In the genomic region with DNA sequence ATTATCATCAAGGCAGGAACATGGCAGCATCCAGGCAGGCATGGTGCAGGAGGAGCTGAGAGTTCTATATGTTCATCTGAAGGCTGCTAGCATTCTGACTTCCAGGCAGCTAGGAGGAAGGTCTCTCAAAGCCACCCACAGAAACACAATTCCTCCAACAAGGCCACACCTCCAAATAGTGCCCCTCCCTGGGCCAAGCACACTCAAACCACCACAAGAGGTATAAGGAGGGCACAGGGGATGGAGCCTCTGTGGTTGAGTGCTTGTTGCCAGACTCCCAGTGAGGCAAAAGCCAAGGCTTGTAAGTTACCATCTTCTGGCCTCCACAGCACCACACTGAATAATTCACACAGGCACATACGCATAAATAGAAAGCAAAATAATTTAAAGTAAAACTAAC, we compare ENCODE assay signal across 24 mouse cellular contexts. TPM values are rescaled to one million over a fixed set of nuclear protein-coding genes. Genes with fewer than 3 reads are reported as not detected.
DNase-seq lines count a peak whose midpoint lies in the region; ATAC-seq lines count a peak whose summit lies in the region.
"Had no signal": no experiment of that assay in that cellular context is flagged by ENCODE, and none has a peak within 500 bp of the region (broad histone marks: within the 10 kb centered on the region; RNA-seq: fewer than 3 reads in every experiment).

No protein-coding gene starts in this region.

- 95% methylated on average over 1 of the region's 1 CpGs for WGBS in lung, embryonic 16.5 days
- WGBS in midbrain, embryonic 11.5 days = 100% methylated on average over 1 of the region's 1 CpGs
- 93% methylated on average over 1 of the region's 1 CpGs for WGBS in midbrain, embryonic 16.5 days

- peak; percentile 51; the same call in 1 of the 2 replicates for ATAC-seq in frontal cortex, adult (ENCODE audit: low TSS enrichment)
- ATAC-seq in lung, embryonic 16.5 days (ENCODE audit: low read depth) = peak; percentile 45; the same call in 1 of the 2 replicates
- no peak for ATAC-seq in midbrain, embryonic 11.5 days (ENCODE audit: low FRiP score)
- ATAC-seq in midbrain, embryonic 16.5 days = no peak
- ATAC-seq: activated CD4-positive, CD25-positive, alpha-beta regulatory T cell, adult 4 months; CD4-positive, CD25-positive, alpha-beta regulatory T cell, adult 4 months; forebrain, embryonic 13.5 days; Patski had no signal

- DNase-seq in frontal cortex, postnatal 10 days (ENCODE audit: low spot score in 2 of 2) = no peak
- no peak for DNase-seq in lung, postnatal 10 days
- peak; percentile 12 for DNase-seq in midbrain, embryonic 11.5 days (ENCODE audit: low spot score, missing footprints)
- no peak for DNase-seq in spleen, postnatal 10 days (ENCODE audit: low spot score in 2 of 2)
- DNase-seq: adrenal gland, adult 8-10 months; adrenal gland, postnatal 14 days; adrenal gland, postnatal 36 days; B cell, adult 2 months; cerebellum, adult 11-12 months; cerebellum, adult 2 months; cerebellum, adult 9-10 months; cerebellum, postnatal 10 days; cerebellum, postnatal 25 days had no signal

- no peak overlapping the region for H3K4me2 ChIP-seq in lung, embryonic 16.5 days (ENCODE audit: low read depth, low read length)
- H3K4me2 ChIP-seq in midbrain, embryonic 11.5 days = no peak overlapping the region
- no peak overlapping the region for H3K4me2 ChIP-seq in midbrain, embryonic 16.5 days (ENCODE audit: low read length)
- H3K4me2 ChIP-seq: embryonic facial prominence, embryonic 12.5 days; forebrain, embryonic 13.5 days had no signal

- no peaks in the 10 kb centered on the region for H3K9me3 ChIP-seq in lung, embryonic 16.5 days (ENCODE audit: control insufficient read depth, low read length)
- H3K9me3 ChIP-seq in midbrain, embryonic 11.5 days (ENCODE audit: control insufficient read depth, low read length) = no peaks in the 10 kb centered on the region
- H3K9me3 ChIP-seq in midbrain, embryonic 16.5 days (replicated peaks; ENCODE audit: control insufficient read depth, low read length, poor library complexity, severe bottlenecking) = no peaks in the 10 kb centered on the region
- H3K9me3 ChIP-seq: embryonic facial prominence, embryonic 10.5 days; embryonic facial prominence, embryonic 12.5 days; forebrain, embryonic 13.5 days; G1E had no signal

- H3K4me3 ChIP-seq in lung, embryonic 16.5 days (ENCODE audit: low read length) = no peak overlapping the region
- no peak overlapping the region for H3K4me3 ChIP-seq in midbrain, embryonic 11.5 days (ENCODE audit: low read depth, low read length)
- H3K4me3 ChIP-seq in midbrain, embryonic 16.5 days (ENCODE audit: low read depth, low read length) = no peak overlapping the region
- H3K4me3 ChIP-seq: embryonic facial prominence, embryonic 10.5 days; embryonic facial prominence, embryonic 12.5 days; forebrain, embryonic 13.5 days had no signal

- H3K4me1 ChIP-seq in lung, embryonic 16.5 days (replicated peaks; ENCODE audit: control insufficient read depth, insufficient read depth, low read length) = peaks cover 4% of the 10 kb centered on the region
- peaks cover under 1% of the 10 kb centered on the region; the same call in 1 of the 2 replicates for H3K4me1 ChIP-seq in midbrain, embryonic 11.5 days (ENCODE audit: control insufficient read depth, insufficient read depth, low read length)
- peaks cover 8% of the 10 kb centered on the region; the same call in 1 of the 2 replicates for H3K4me1 ChIP-seq in midbrain, embryonic 16.5 days (ENCODE audit: control insufficient read depth, insufficient read depth, low read length)

- no peak overlapping the region for H3K27ac ChIP-seq in lung, embryonic 16.5 days (ENCODE audit: low read length)
- H3K27ac ChIP-seq in midbrain, embryonic 11.5 days (ENCODE audit: low read depth, low read length) = no peak overlapping the region
- H3K27ac ChIP-seq in midbrain, embryonic 16.5 days (ENCODE audit: low read length) = no peak overlapping the region
- H3K27ac ChIP-seq: embryonic facial prominence, embryonic 10.5 days; embryonic facial prominence, embryonic 12.5 days; forebrain, embryonic 13.5 days had no signal

- H3K27me3 ChIP-seq in lung, embryonic 16.5 days (ENCODE audit: control insufficient read depth, insufficient read depth, low read depth, low read length) = no peaks in the 10 kb centered on the region
- H3K27me3 ChIP-seq in midbrain, embryonic 11.5 days (ENCODE audit: control insufficient read depth, insufficient read depth, low read length) = no peaks in the 10 kb centered on the region
- H3K27me3 ChIP-seq in midbrain, embryonic 16.5 days (ENCODE audit: control insufficient read depth, insufficient read depth, low read depth, low read length) = no peaks in the 10 kb centered on the region
- H3K27me3 ChIP-seq: CH12.LX; embryonic facial prominence, embryonic 12.5 days; forebrain, embryonic 13.5 days; Patski had no signal

- no peak overlapping the region for H3K9ac ChIP-seq in lung, embryonic 16.5 days (ENCODE audit: low read length)
- H3K9ac ChIP-seq in midbrain, embryonic 11.5 days (ENCODE audit: low read length) = no peak overlapping the region
- H3K9ac ChIP-seq in midbrain, embryonic 16.5 days (ENCODE audit: low read depth, low read length) = no peak overlapping the region
- H3K9ac ChIP-seq: embryonic facial prominence, embryonic 12.5 days; forebrain, embryonic 13.5 days had no signal

- no peaks in the 10 kb centered on the region for H3K36me3 ChIP-seq in lung, embryonic 16.5 days (ENCODE audit: control insufficient read depth, insufficient read depth, low read length)
- H3K36me3 ChIP-seq in midbrain, embryonic 11.5 days (ENCODE audit: control insufficient read depth, insufficient read depth, low read length) = no peaks in the 10 kb centered on the region
- no peaks in the 10 kb centered on the region for H3K36me3 ChIP-seq in midbrain, embryonic 16.5 days (ENCODE audit: control insufficient read depth, insufficient read depth, low read length)
- H3K36me3 ChIP-seq: embryonic facial prominence, embryonic 10.5 days; embryonic facial prominence, embryonic 12.5 days; G1E had no signal

RNA-seq across cellular contexts. Expression of a gene that starts 18.6 kb away (rescaled TPM):
- 11.1 and 12.1 TPM in 2 replicates for polyA plus RNA-seq in lung, embryonic 16.5 days (2015; fragmentation: Nextera tagmentation; extraction: Ambion mirVana)
- polyA plus RNA-seq in midbrain, embryonic 11.5 days (2014; fragmentation: Nextera tagmentation; extraction: Ambion mirVana) = 9.8 and 9.9 TPM in 2 replicates
- polyA plus RNA-seq in midbrain, embryonic 16.5 days (2015; fragmentation: Nextera tagmentation; extraction: Ambion mirVana) = 32.6 and 37.9 TPM in 2 replicates

Comparison
In these comparisons a context has a peak if more than half of its experiments do, and no peak if none do; other contexts are left out.
1. ATAC-seq: peak in frontal cortex, adult (single experiment) and lung, embryonic 16.5 days (single experiment); none in midbrain, embryonic 11.5 days (single experiment) and midbrain, embryonic 16.5 days (single experiment).